Mouse (Mus musculus) gastrocnemius, postnatal 10 days (tissue): ENCODE results near the gene Zfp750. TPM values are rescaled to one million over a fixed set of nuclear protein-coding genes. Genes with fewer than 3 reads are reported as not detected.

ENCODE experiments used
- DNase-seq: peaks from one replicate; pipeline ENCODE4 v3.0.0; 2021; ENCODE audit warnings: mixed read lengths
- total RNA-seq, 2 experiments: library from RNA; stranded (reverse); gene quantifications; 2 replicates each; pipeline ENCODE4 v1.2.3; 2021

Zfp750 gene
- total RNA-seq, 2 experiments from 2014 or later: not detected

- DNase-seq: peak; percentile 82
These were observed 43.3 kb downstream of the Zfp750 start for GRCm38 (mm10) chr11:121475699-121476415.

- no peak for DNase-seq
These were observed 44.3 kb downstream of the Zfp750 start for GRCm38 (mm10) chr11:121474831-121475230.

- no peak for DNase-seq
These were observed 51.7 kb downstream of the Zfp750 start for GRCm38 (mm10) chr11:121467408-121467807.

Other genes starting within 250 kb of the Zfp750 start
- gene Wdr45b, start 164.9 kb downstream of the Zfp750 start, total RNA-seq: 10 to 100 TPM; 40.7 to 45.4 TPM
- 10 to 100 TPM; 23.8 to 27.4 TPM for gene Rab40b, start 131.1 kb downstream of the Zfp750 start, total RNA-seq
- 1 to 10 TPM; 6.1 to 8.1 TPM for gene Fn3krp, start 97.9 kb downstream of the Zfp750 start, total RNA-seq
- 1 to 10 TPM; 5.0 to 7.6 TPM for gene Fn3k, start 84.4 kb downstream of the Zfp750 start, total RNA-seq
- gene Tbcd, start 67.4 kb downstream of the Zfp750 start, total RNA-seq: 10 to 100 TPM; 18.4 to 18.8 TPM
- gene B3gntl1, start 153.8 kb upstream of the Zfp750 start, total RNA-seq: 1 to 10 TPM; 3.2 to 4.5 TPM
- 10 to 100 TPM; 15.1 to 21.1 TPM for gene Metrnl, start 182.2 kb upstream of the Zfp750 start, total RNA-seq